Mouse (Mus musculus) small intestine, adult 2 months (tissue): ENCODE data around the gene Nfasc.

Experiments used
- CTCF ChIP-seq: fragments of 200-500 bp; IDR thresholded peaks from 2 replicates; pipeline ENCODE4 v1.5.1; 2012; ENCODE audit warnings: low read depth, mild to moderate bottlenecking, control low read depth, inconsistent platforms, low read length, moderate library complexity, mixed read lengths; ENCODE audit not compliant: insufficient replicate concordance, insufficient read length; ENCODE audit errors: extremely low read depth
- POLR2A ChIP-seq: fragments of 200-500 bp; IDR thresholded peaks from 2 replicates; pipeline ENCODE4 v1.6.1; 2012; ENCODE audit warnings: low read depth, mild to moderate bottlenecking, control low read depth, inconsistent platforms, low read length, moderate library complexity

- TF ChIP-seq POLR2A, result no peak
- no peak for TF ChIP-seq CTCF
Measured at GRCm38 (mm10) chr1:132640256-132640655, 101.3 kb downstream of the Nfasc start.
